In the genomic region with DNA sequence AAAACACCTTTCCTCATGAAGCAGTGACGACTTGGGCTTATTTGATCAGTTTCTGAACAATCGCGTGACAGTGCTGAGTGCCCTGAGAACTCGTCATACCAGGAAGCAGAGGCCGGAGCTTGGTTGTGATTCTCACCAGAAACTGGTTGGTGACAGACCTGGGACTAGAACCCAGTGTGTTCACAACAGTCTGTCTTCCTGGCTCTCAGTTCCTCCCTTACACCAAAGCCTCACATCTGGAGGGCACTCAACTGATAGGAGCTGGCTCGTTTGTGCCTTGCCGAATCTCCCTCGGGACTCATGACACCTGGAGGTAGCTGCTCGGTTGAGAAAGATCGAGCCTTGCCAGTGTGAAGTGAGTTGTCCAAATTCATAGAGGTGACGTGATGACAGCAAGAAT, we compare ENCODE assay signal across 14 mouse cellular contexts. TPM values are rescaled to one million over a fixed set of nuclear protein-coding genes. Genes with fewer than 3 reads are reported as not detected.
A peak's percentile ranks its signal among the peaks of the same experiment; 100 is the strongest.
DNase-seq lines count a peak whose midpoint lies in the region.
"Had no signal": no experiment of that assay in that cellular context is flagged by ENCODE, and none has a peak within 500 bp of the region (broad histone marks: within the 10 kb centered on the region; RNA-seq: fewer than 3 reads in every experiment).

No protein-coding gene starts in this region.

- no peaks in the 10 kb centered on the region for H3K36me3 ChIP-seq in splenic B cell, adult 2 months (ENCODE audit: control insufficient read depth, insufficient read depth, low read length, poor library complexity, severe bottlenecking)

- peak; percentile 72 for DNase-seq in heart, adult 11 months
- no peak for DNase-seq in heart, adult 18-20 months
- DNase-seq in spleen, postnatal 36 days (ENCODE audit: low spot score in 2 of 2), result peak; percentile 3 to 7
- no peak for DNase-seq in spleen, adult 18-20 months
- DNase-seq in A20 (ENCODE audit: low read depth, low spot score), result peak; percentile 80
- DNase-seq in splenic B cell, adult 2 months (ENCODE audit: low read depth, low spot score), result peak; percentile 47
- DNase-seq in frontal cortex, postnatal 36 days (ENCODE audit: low spot score in 2 of 2), result no peak
- DNase-seq: adrenal gland, postnatal 25 days; cerebellum, adult 11-12 months; cerebellum, adult 8-10 months; cerebellum, postnatal 10 days; gastrocnemius, postnatal 25 days had no signal

- H3K27me3 ChIP-seq in splenic B cell, adult 2 months (ENCODE audit: control insufficient read depth, insufficient read depth, low read length, poor library complexity, severe bottlenecking), result no peaks in the 10 kb centered on the region
- H3K27me3 ChIP-seq: forebrain, embryonic 13.5 days; hindbrain, embryonic 13.5 days had no signal

RNA-seq across cellular contexts. Expression of a gene that starts 37.1 kb away (rescaled TPM):
- 1 to 10 TPM; 5.1 to 6.5 TPM for total RNA-seq in heart, adult 18-20 months (2021)

RNA-seq across cellular contexts. Expression of a gene that starts 56.2 kb away (rescaled TPM):
- 1 to 10 TPM; 3.2 to 3.4 TPM for total RNA-seq in heart, adult 18-20 months (2021)

Comparison
In these comparisons a context has a peak if more than half of its experiments do, and no peak if none do; other contexts are left out.
1. DNase-seq: peak in heart, adult 11 months (single experiment), spleen, postnatal 36 days (2 of 2), A20 (single experiment) and splenic B cell, adult 2 months (single experiment); none in heart, adult 18-20 months (0 of 2), spleen, adult 18-20 months (0 of 2) and frontal cortex, postnatal 36 days (0 of 2).